Mouse (Mus musculus) v-Abl transformed pro-B cells (cell line): Measurements from ENCODE around the gene 0610009B22Rik.
"Not testable (repeated sequence)": the region's sequence is repeated elsewhere in the genome, so short reads cannot be mapped to it uniquely, and the experiment has no call there.

Experiments
- in situ Hi-C, 2 experiments: fragments of 400-800 bp; cut with MboI; formaldehyde crosslinking; loops; one replicate each; pipeline ENCODE4 v1.15.1; 2025; ENCODE audit not compliant: unreplicated experiment in 2 of 2

Gene 0610009B22Rik

GRCm38 (mm10) chr11:51688330-51689328 lies at the start of gene 0610009B22Rik:
TSS of gene 0610009B22Rik (minus strand) at chr11:51688874.
- in situ Hi-C loops: loop anchor here in 1 of 2 experiments (25.0 kb wide), 1 partner anchor 426 kb away; the partner anchor contains the start of genes BC049762 and Clk4

DNA sequence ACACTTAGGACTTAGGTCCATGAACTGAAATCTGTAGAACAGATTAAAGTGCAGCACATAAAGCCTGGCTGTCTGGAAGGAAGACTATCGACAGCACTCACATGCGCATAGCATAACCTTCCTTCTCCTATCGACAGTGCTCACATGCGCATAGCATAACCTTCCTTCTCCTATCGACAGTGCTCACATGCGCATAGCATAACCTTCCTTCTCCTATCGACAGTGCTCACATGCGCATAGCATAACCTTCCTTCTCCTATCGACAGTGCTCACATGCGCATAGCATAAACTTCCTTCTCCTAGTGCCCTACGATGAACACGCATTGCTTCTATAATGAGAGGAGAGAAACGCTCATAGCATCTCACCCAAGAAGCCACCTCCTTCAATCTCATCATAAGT lies 45.5 kb upstream of the 0610009B22Rik start:
- in situ Hi-C loops: not testable (repeated sequence)

GRCm38 (mm10) chr11:51732883-51733282 lies 44.2 kb upstream of the 0610009B22Rik start:
- in situ Hi-C loops: no loop called here

GRCm38 (mm10) chr11:51721066-51721465 lies 32.4 kb upstream of the 0610009B22Rik start:
- in situ Hi-C loops: loop anchor here in 1 of 2 experiments (25.0 kb wide), 1 partner anchor 1966 kb away; no protein-coding TSS in a partner anchor

GRCm38 (mm10) chr11:51707080-51707479 lies 18.4 kb upstream of the 0610009B22Rik start:
- in situ Hi-C loops: loop anchor here in 1 of 2 experiments (10.0 to 25.0 kb wide), 3 partner anchors 1568 to 1980 kb away; no protein-coding TSS in a partner anchor

- in situ Hi-C loops: loop anchor here in 1 of 2 experiments (10.0 to 25.0 kb wide), 3 partner anchors 1568 to 1981 kb away; no protein-coding TSS in a partner anchor
Observed at GRCm38 (mm10) chr11:51706451-51706850, 17.8 kb upstream of the 0610009B22Rik start.

DNA sequence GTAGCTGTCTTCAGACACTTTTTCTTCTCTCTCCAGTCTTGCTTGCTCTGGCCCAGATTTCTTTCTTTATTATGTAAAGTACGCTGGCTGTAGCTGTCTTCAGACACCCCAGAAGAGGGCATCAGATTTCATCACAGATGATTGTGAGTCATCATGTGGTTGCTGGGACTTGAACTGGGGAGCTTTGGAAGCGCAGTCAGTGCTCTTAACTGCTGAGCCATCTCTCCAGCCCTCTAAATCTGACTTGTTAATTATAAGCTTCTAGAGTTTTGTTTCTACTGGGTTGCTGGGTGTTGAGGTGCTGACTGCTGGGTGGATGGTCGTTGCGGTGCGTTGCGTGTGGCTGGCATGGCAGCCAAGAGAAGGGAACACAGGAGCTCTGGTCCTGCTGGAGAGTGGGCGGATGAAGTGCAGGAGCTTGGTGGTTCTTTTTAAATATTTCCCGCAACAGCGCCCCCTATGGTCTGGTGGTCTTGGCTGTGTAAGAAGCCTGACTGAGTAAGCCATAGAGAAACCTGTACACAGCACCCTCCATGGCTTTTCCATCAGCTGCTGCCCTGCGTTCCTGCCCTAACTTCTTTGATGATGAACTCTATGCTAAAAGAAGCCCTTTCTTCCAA lies 14.8 kb upstream of the 0610009B22Rik start:
- in situ Hi-C loops: loop anchor here in 1 of 2 experiments (10.0 to 25.0 kb wide), 3 partner anchors 1571 to 1984 kb away; no protein-coding TSS in a partner anchor

DNA sequence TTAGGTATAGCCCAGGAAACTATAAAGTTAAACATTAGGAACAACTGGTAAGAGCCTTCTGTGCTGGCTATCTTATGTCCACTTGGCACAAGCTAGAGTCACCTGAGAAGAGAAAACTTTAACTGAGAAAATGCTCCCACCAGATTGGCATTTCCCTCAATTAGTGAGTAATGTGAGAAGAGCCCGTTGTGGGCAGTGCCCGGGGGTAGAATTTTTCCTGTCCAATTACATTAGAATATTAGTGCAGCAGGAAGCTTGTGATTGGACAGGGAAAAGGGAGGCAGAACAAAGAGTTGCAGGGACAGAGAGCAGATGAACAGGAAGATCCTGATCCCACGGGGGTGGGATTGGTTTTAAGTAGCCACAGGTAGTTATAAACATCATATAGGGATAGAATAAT lies 14.2 kb upstream of the 0610009B22Rik start:
- in situ Hi-C loops: loop anchor here in 1 of 2 experiments (10.0 to 25.0 kb wide), 3 partner anchors 1572 to 1984 kb away; no protein-coding TSS in a partner anchor

DNA sequence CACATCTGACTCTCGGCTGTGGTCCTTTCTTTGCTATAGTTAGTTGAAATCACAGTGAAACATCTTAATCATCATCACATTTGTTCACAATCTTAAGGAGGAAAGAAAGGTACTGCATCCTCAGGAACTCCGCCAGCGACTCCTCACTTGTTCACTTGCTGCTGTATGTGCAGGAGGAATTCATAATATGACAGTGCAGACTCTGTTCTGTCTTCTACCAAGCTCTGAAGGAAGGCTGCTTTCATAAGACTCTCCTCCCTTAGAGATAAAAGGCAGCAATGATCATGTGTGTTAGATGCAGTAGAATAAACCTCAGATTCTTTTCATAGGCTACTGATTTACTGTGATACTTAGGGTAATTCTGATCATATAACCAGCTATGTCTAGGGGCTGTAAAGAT lies 6.3 kb upstream of the 0610009B22Rik start:
- in situ Hi-C loops: loop anchor here in 1 of 2 experiments (10.0 to 25.0 kb wide), 2 partner anchors 433 to 660 kb away; partner anchors contain the start of genes BC049762 and Clk4

GRCm38 (mm10) chr11:51690597-51690996 lies 1.9 kb upstream of the 0610009B22Rik start:
- in situ Hi-C loops: loop anchor here in 1 of 2 experiments (10.0 to 25.0 kb wide), 2 partner anchors 428 to 664 kb away; partner anchors contain the start of genes BC049762 and Clk4

- in situ Hi-C loops: loop anchor here in 1 of 2 experiments (25.0 kb wide), 1 partner anchor 427 kb away; the partner anchor contains the start of genes BC049762 and Clk4
Observed at GRCm38 (mm10) chr11:51689343-51689742, 669 bp upstream of the 0610009B22Rik start.

DNA sequence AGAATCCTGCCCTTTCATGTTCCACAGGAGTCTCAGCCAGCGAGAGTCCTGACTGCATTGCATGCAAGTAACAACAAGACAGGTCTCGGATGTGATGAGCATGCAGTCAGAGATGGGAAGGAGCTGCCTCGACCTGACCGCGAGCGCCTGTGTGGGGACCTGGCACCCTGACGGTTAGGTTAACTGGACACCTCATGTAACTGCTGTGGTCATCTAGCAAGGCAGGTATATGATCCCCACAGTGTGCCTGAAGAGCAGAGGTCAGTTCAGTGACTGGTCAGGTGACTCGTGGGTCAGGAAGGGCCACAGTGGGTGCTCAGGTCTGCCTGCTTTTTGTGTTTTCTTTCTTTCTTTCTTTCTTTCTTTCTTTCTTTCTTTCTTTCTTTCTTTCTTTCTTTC lies 6.7 kb downstream of the 0610009B22Rik start:
- in situ Hi-C loops: loop anchor here (5.0 to 25.0 kb wide), 2 partner anchors 65 to 420 kb away; partner anchors contain the start of genes Nhp2 (in 2 of the 2), BC049762 (in 1 of the 2) and Clk4 (in 1 of the 2)

GRCm38 (mm10) chr11:51681324-51681975 lies 7.2 kb downstream of the 0610009B22Rik start:
- in situ Hi-C loops: loop anchor here (5.0 to 25.0 kb wide), 2 partner anchors 64 to 419 kb away; partner anchors contain the start of genes Nhp2 (in 2 of the 2), BC049762 (in 1 of the 2) and Clk4 (in 1 of the 2)

- in situ Hi-C loops: loop anchor here in 1 of 2 experiments (25.0 kb wide), 1 partner anchor 417 kb away; the partner anchor contains the start of genes BC049762 and Clk4
Observed at GRCm38 (mm10) chr11:51679466-51679865, 9.2 kb downstream of the 0610009B22Rik start.

DNA sequence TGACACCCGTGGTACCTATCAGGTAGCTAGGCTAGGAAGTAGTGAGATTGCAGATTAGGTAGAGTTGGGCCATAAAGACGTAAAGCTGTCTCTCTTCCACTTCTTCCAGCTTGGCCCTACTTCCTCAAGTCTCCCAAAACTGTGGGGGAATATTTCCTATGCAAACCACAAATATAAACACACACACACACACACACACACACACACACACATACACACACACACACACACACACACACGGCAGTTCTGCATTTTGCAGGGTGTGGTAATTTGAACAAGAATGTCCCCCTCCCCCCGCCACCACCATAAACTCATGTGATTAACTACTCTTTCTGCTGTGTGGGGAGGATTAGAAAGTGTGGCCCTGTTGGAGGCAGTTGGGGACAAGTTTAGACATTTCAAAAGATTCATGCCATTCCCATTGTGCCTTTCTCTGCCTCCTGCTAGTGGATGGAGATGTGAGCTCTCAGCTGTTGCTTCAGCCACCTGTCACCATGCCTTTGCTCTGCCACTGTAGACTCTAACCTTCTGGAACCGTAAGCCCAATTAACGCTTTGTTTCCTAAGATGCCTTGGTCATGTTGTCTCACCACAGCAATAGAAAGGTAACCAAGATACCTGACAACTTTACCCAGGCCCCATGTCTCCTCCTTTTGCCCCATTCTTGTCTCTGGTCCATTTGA lies 10.8 kb downstream of the 0610009B22Rik start:
- in situ Hi-C loops: loop anchor here in 1 of 2 experiments (25.0 kb wide), 1 partner anchor 416 kb away; the partner anchor contains the start of genes BC049762 and Clk4

- in situ Hi-C loops: loop anchor here in 1 of 2 experiments (25.0 kb wide), 1 partner anchor 413 kb away; the partner anchor contains the start of genes BC049762 and Clk4
Observed at GRCm38 (mm10) chr11:51675386-51675785, 13.3 kb downstream of the 0610009B22Rik start.

- in situ Hi-C loops: no loop called here
Observed at GRCm38 (mm10) chr11:51673291-51673690, 15.4 kb downstream of the 0610009B22Rik start.

DNA sequence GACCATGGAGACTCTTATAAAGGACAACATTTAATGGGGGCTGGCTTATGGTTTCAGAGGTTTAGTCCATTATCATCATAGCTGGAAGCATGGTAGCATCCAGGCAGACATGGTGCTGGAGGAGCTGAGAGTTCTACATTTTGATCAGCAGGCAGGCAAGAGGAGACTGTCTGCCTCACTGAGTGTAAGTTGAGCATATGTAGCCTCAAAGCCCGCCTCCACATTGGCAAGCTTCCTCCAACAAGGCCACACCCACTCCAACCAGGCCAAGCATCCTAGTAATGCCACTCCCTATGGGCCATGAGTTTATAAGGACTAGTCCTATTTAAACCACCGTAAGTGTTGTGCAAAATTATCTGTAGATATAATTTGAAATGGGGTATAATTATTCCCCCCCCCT lies 17.3 kb downstream of the 0610009B22Rik start:
- in situ Hi-C loops: no loop called here

GRCm38 (mm10) chr11:51670846-51671245 lies 17.8 kb downstream of the 0610009B22Rik start:
- in situ Hi-C loops: no loop called here
